Mouse (Mus musculus) midbrain, embryonic 15.5 days (tissue): ENCODE data around the gene Patj. TPM values are rescaled to one million over a fixed set of nuclear protein-coding genes. Genes with fewer than 3 reads are reported as not detected.

ENCODE experiments used
- ATAC-seq: fragments of 200-750 bp; cut with Nextera tagmentation; replicated peaks from 2 replicates; pipeline ENCODE4 v1.8.0; 2017; ENCODE audit warnings: moderate TSS enrichment
- H3K27ac ChIP-seq: fragments of 300-500 bp; sonication (generic); 2 replicates; pipeline ENCODE4 v1.5.1; 2015; ENCODE audit warnings: mild to moderate bottlenecking, inconsistent platforms
- H3K27me3 ChIP-seq: fragments of 300-500 bp; sonication (generic); replicated peaks from 2 replicates; pipeline ENCODE4 v1.6.1; 2015; ENCODE audit warnings: inconsistent platforms
- H3K36me3 ChIP-seq: fragments of 300-500 bp; sonication (generic); replicated peaks from 2 replicates; pipeline ENCODE4 v1.6.1; 2015; ENCODE audit warnings: inconsistent platforms
- H3K4me1 ChIP-seq: fragments of 300-500 bp; sonication (generic); 2 replicates; pipeline ENCODE4 v1.6.1; 2015; ENCODE audit warnings: inconsistent platforms
- H3K4me2 ChIP-seq: fragments of 300-500 bp; sonication (generic); 2 replicates; pipeline ENCODE4 v1.6.1; 2015; ENCODE audit warnings: inconsistent platforms, mild to moderate bottlenecking, moderate library complexity
- H3K4me3 ChIP-seq: fragments of 300-500 bp; sonication (generic); 2 replicates; pipeline ENCODE4 v1.5.1; 2015; ENCODE audit warnings: mild to moderate bottlenecking, inconsistent platforms
- H3K9ac ChIP-seq: fragments of 300-500 bp; sonication (generic); 2 replicates; pipeline ENCODE4 v1.6.1; 2015; ENCODE audit warnings: mild to moderate bottlenecking, inconsistent platforms
- H3K9me3 ChIP-seq: fragments of 300-500 bp; sonication (generic); 2 replicates; pipeline ENCODE4 v1.6.1; 2016; ENCODE audit warnings: inconsistent platforms
- WGBS: fragments of 180-500 bp; shearing (Covaris S2); methylation state at CpG from one replicate; pipeline ENCODE4 v1.1.7; 2015; ENCODE audit warnings: mixed read lengths; 5-methylcytosine and 5-hydroxymethylcytosine counted together
- microRNA-seq: library from miRNA; unstranded; fragments of <30 nt; microRNA quantifications from one replicate; pipeline ENCODE4, GENCODE M21; 2016
- polyA plus RNA-seq: library from polyadenylated mRNA; unstranded; fragments of >200 nt; fragmentation: Nextera tagmentation; extraction: Ambion mirVana; gene quantifications from 2 replicates; pipeline ENCODE4 v1.2.1, GENCODE M21; 2015

Patj gene
- polyA plus RNA-seq, 1 experiment from 2014 or later = 9.5 TPM

DNA sequence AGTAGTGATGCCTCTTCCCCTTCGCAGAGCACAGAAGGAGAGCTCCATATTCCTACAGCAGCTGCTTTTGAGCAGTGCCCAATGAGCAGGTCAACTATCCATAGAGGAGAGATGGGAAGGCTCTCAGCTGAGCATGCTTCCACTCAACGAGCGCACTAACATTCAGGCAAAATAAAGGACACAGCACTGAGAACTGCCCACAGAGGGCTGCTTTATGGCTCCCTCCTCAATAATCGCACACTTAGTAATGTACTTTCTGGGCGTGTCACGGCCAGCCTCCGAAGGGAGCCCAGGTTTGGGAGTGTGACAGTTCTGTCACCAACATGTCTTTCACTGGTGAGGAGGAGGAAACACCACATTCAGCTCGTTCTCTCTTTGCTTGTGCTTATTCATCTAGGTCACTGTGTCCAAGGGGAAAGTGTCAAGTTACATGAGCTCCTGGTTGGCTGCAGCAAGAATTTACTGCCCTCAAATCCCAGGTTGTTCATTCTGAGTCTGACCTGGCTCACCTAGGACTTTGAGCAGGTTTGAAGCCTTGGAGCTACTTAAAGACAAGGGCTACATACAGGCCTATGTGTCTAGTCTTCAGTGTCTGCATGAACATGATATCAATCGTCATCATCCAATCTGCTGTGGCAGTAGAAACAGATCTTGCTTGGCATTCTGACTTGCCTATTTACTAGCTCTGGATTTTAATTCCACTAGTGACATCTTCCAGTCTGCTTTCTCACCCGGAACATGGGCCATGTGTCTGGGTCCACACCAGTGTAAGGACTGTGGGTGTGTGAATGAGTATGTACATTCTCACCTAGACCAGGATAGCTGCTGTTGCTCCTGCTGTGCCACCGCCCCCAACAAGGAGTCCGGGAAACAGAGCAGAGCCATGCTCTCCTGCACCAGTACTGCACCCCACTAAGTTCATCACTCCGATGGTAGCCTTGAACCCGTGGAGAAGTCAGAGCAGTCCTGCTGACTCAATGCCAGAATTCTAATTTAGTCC, 371.8 kb downstream of the Patj start:
- Histone ChIP-seq H3K9me3 (no peaks in the 10 kb centered on the region), H3K4me2 (no peak overlapping the region), H3K27me3 (no peaks in the 10 kb centered on the region), H3K27ac (no peak overlapping the region), H3K36me3 (no peaks in the 10 kb centered on the region), H3K4me1 (no peaks in the 10 kb centered on the region), H3K9ac (no peak overlapping the region), H3K4me3 (no peak overlapping the region)
- 85% methylated on average over 14 of the region's 14 CpGs for WGBS
- ATAC-seq = no peak

Small RNA genes lying within 50 kb of the gene (microRNA-seq; reads per million reads assigned to microRNA genes)
- not detected for gene Gm22625
- gene Gm26154 = not detected

Other genes with a start within 250 kb of the Patj start
- 114 and 118 TPM in 2 replicates for gene Tm2d1, start 12.5 kb upstream of the Patj start, polyA plus RNA-seq